Mouse (Mus musculus) E14TG2a.4 (cell line): ENCODE results near the gene Samd10.

Source experiments
- CTCF ChIP-seq: conservative IDR thresholded peaks from 2 replicates; pipeline ENCODE4 v1.5.1; 2014; ENCODE audit warnings: low read length
- NANOG ChIP-seq: IDR thresholded peaks from 2 replicates; pipeline ENCODE4 v1.6.1; 2014; ENCODE audit warnings: borderline replicate concordance, low read length, mixed read lengths

DNA sequence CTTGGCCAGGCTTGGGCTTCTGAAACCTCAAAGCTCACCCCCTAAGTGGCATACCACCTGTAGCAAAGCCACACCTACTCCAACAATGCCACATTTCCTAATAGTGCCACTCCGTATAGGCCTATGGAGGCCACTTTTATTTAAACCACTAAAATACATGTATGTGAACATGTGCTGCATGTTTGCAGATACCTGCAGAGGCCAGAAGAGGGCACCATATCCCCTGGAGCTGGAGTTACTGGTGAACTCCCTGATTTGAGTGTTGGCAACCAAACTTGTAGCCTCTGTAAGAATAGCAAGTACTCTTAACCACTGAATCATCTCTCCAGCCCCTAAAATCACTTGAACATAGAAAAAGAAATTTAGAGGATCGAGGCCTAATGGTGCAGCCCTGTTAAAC is 45.3 kb upstream of the Samd10 start:
- TF ChIP-seq CTCF (peak; percentile 88), NANOG (no peak)
